Mouse (Mus musculus) thymus, postnatal 14 days (tissue): ENCODE measurements around the gene Trip4.

Experiments
- DNase-seq: peaks from one replicate; pipeline ENCODE4 v3.0.0; 2021

The Trip4 gene

GRCm38 (mm10) chr9:65833640-65834039 lies 75.0 kb downstream of the Trip4 start:
- DNase-seq = no peak

- no peak for DNase-seq
Observed at GRCm38 (mm10) chr9:65833230-65833629, 75.4 kb downstream of the Trip4 start.

GRCm38 (mm10) chr9:65832041-65832440 lies 76.6 kb downstream of the Trip4 start:
- DNase-seq = no peak

GRCm38 (mm10) chr9:65831164-65831563 lies 77.4 kb downstream of the Trip4 start:
- no peak for DNase-seq

GRCm38 (mm10) chr9:65830255-65830654 lies 78.3 kb downstream of the Trip4 start:
- no peak for DNase-seq

GRCm38 (mm10) chr9:65829410-65829809 lies 79.2 kb downstream of the Trip4 start:
- peak; percentile 61 for DNase-seq

- no peak for DNase-seq
Observed at GRCm38 (mm10) chr9:65828511-65828910, 80.1 kb downstream of the Trip4 start.

GRCm38 (mm10) chr9:65828016-65828403 lies 80.6 kb downstream of the Trip4 start:
- peak; percentile 9 for DNase-seq

- peak; percentile 91 for DNase-seq
Observed at GRCm38 (mm10) chr9:65827344-65828015, 81.1 kb downstream of the Trip4 start, which contains the start of gene Zfp609. Gene Zfp609, minus strand, starts transcription at chr9:65827564.

- DNase-seq = peak; percentile 68
Observed at GRCm38 (mm10) chr9:65826588-65827343, 81.8 kb downstream of the Trip4 start.

GRCm38 (mm10) chr9:65826226-65826587 lies 82.4 kb downstream of the Trip4 start:
- DNase-seq = peak; percentile 6

GRCm38 (mm10) chr9:65823716-65824462 lies 84.7 kb downstream of the Trip4 start:
- no peak for DNase-seq

GRCm38 (mm10) chr9:65822011-65822410 lies 86.6 kb downstream of the Trip4 start:
- no peak for DNase-seq

GRCm38 (mm10) chr9:65820301-65820700 lies 88.3 kb downstream of the Trip4 start:
- no peak for DNase-seq

GRCm38 (mm10) chr9:65818402-65818801 lies 90.2 kb downstream of the Trip4 start:
- no peak for DNase-seq

GRCm38 (mm10) chr9:65812841-65813240 lies 95.8 kb downstream of the Trip4 start:
- no peak for DNase-seq

GRCm38 (mm10) chr9:65811784-65812183 lies 96.8 kb downstream of the Trip4 start:
- DNase-seq = no peak

GRCm38 (mm10) chr9:65807818-65808217 lies 100.8 kb downstream of the Trip4 start:
- DNase-seq = no peak

- DNase-seq = no peak
Observed at GRCm38 (mm10) chr9:65807251-65807650, 101.3 kb downstream of the Trip4 start.

GRCm38 (mm10) chr9:65799770-65800169 lies 108.8 kb downstream of the Trip4 start:
- no peak for DNase-seq

GRCm38 (mm10) chr9:65795651-65796050 lies 112.9 kb downstream of the Trip4 start:
- DNase-seq = no peak

GRCm38 (mm10) chr9:65794313-65794712 lies 114.3 kb downstream of the Trip4 start:
- DNase-seq = no peak

GRCm38 (mm10) chr9:65793506-65793905 lies 115.1 kb downstream of the Trip4 start:
- DNase-seq = no peak

- no peak for DNase-seq
Observed at GRCm38 (mm10) chr9:65793086-65793485, 115.5 kb downstream of the Trip4 start.
